Mouse (Mus musculus) liver, postnatal 0 days (tissue): ENCODE results near the gene Apobec3.
A peak's percentile ranks its signal among the peaks of the same experiment; 100 is the strongest.

Source experiments
- CTCF ChIP-seq: sonication (generic); IDR thresholded peaks from 2 replicates; pipeline ENCODE4 v1.5.1; 2016; ENCODE audit warnings: antibody characterized with exemption, low read depth
- EP300 ChIP-seq: IDR thresholded peaks from 2 replicates; pipeline ENCODE4 v1.6.1; 2016; ENCODE audit warnings: antibody characterized with exemption, low read depth, mild to moderate bottlenecking

GRCm38 (mm10) chr15:79946022-79946421 lies 54.6 kb downstream of the Apobec3 start:
- TF ChIP-seq CTCF (peak; percentile 98), EP300 (no peak)
